Mouse (Mus musculus): ENCODE measurements around the gene Snx15. TPM values are rescaled to one million over a fixed set of nuclear protein-coding genes. Genes with fewer than 3 reads are reported as not detected.

Gene Snx15
- polyA plus RNA-seq, 1 experiment from 2014 or later = 30.5 TPM

- under 1% methylated on average over 17 of the region's 17 CpGs for WGBS
- Histone ChIP-seq H3K27ac (replicated peaks) (0 out of 2 replicates have a peak overlapping the region, but pooled peaks have one; percentile 49), H3K36me3 (peaks cover 61% of the 10 kb centered on the region), H3K4me3 (peak overlapping the region; percentile 79), H3K4me1 (peaks cover 26% of the 10 kb centered on the region), H3K9me3 (no peaks in the 10 kb centered on the region), H3K4me2 (replicated peaks) (peak overlapping the region; percentile 89), H3K27me3 (no peaks in the 10 kb centered on the region), H3K9ac (replicated peaks) (peak overlapping the region; percentile 56)
- peak; percentile 64 for ATAC-seq (ENCODE audit: low FRiP score, low read depth)
Observed at GRCm38 (mm10) chr19:6085417-6085879, 42.7 kb downstream of the Snx15 start.

DNA sequence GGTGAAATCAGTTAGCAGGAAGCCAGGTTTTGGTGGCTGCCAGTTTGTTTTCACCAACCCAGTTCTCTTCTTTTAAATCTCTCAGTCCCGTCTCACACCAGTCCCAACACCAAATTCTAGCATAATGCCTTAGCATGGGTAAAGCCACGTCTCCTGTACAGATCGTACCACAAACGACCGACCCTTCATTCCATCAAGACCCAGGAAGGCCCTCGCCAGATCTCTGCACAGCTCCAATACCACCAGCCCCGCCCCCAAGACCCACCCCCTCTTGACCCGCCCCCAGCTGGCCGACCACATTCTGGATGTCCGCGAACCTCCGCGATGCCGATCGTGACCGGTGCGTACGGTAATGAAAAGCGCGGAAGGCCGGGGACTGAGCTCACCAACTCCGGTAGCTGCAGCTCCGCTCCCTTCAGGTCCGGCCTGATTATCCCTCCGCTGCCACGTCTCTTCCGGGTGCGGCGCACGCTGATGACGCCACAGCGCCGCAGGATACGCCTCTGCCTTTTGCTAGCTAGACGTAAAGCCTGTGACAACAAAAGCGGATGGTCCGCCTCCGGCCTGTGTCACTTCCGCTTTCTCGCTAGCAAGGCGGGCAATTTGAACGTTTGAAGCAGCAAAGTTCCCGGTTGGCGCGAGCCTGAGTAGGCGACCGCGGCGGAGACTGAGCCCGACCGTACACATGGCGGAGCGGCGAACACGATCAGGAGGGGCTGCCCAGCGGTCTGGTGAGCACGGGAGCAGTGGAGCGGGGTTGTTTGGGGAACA lies 43.4 kb downstream of the Snx15 start, which contains the start of the genes Zfpl1 and Cdca5:
Gene Zfpl1, minus strand, starts transcription at position 479 of the 771 bp plus-strand sequence.
Gene Cdca5, plus strand, starts transcription at position 506 of the 771 bp plus-strand sequence.
- peaks cover 26% of the 10 kb centered on the region for H3K4me1 ChIP-seq
- H3K27ac ChIP-seq (replicated peaks) = 0 out of 2 replicates have a peak within 1 kb of the TSS, but pooled peaks have one; percentile 49
- H3K4me3 ChIP-seq = peak within 1 kb of the TSS; percentile 79
- WGBS = under 1% methylated on average over 58 of the region's 58 CpGs
- peaks cover 62% of the 10 kb centered on the region for H3K36me3 ChIP-seq
- peak within 1 kb of the TSS; percentile 89 for H3K4me2 ChIP-seq (replicated peaks)
- ATAC-seq (ENCODE audit: low FRiP score, low read depth) = peak; percentile 90
- no peaks in the 10 kb centered on the region for H3K9me3 ChIP-seq
- no peaks in the 10 kb centered on the region for H3K27me3 ChIP-seq
- peak within 1 kb of the TSS; percentile 81 for H3K9ac ChIP-seq (replicated peaks)

GRCm38 (mm10) chr19:6082156-6082555 lies 45.9 kb downstream of the Snx15 start, which contains the start of gene Gm28374:
Gene Gm28374 (minus strand): TSS chr19:6082256.
- Histone ChIP-seq H3K4me2 (replicated peaks) (no peak within 1 kb of the TSS), H3K36me3 (peaks cover 43% of the 10 kb centered on the region), H3K9ac (replicated peaks) (no peak within 1 kb of the TSS), H3K9me3 (no peaks in the 10 kb centered on the region), H3K4me3 (no peak within 1 kb of the TSS), H3K27me3 (no peaks in the 10 kb centered on the region), H3K4me1 (peaks cover 30% of the 10 kb centered on the region), H3K27ac (replicated peaks) (no peak within 1 kb of the TSS)
- no peak for ATAC-seq (ENCODE audit: low FRiP score, low read depth)
- WGBS = 89% methylated on average over 9 of the region's 9 CpGs

DNA sequence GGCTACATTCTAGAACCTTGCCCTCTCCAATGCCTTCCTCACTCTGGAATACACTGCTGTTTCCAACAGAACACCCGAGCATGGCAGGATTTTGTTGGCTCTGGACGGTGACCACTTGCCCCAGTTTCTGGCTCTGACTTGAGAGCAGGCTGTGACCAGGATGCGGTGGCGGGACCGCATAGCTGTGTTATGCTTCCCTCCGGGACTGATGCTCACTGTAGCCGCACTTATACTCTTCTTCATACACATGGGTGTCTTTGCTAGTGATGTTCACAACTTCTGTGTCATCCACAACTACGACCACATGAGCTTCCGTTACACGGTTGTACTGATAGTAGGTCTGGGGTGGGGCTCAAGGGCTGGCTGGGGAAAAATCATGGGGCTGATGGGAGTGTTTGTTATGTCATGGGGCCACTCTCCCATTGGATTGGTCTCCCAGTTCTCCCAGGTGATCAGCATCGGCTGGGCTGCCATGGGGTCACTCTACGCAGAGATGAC lies 48.1 kb downstream of the Snx15 start, which contains the start of gene Tmem262:
Gene Tmem262, plus strand, starts transcription at position 51 of the 498 bp plus-strand sequence.
- no peaks in the 10 kb centered on the region for H3K27me3 ChIP-seq
- H3K4me2 ChIP-seq (replicated peaks) = no peak within 1 kb of the TSS
- no peak for ATAC-seq (ENCODE audit: low FRiP score, low read depth)
- H3K4me3 ChIP-seq = no peak within 1 kb of the TSS
- peaks cover 28% of the 10 kb centered on the region for H3K4me1 ChIP-seq
- no peak within 1 kb of the TSS; the same call in 1 of the 2 replicates for H3K9ac ChIP-seq (replicated peaks)
- WGBS = 97% methylated on average over 12 of the region's 12 CpGs
- H3K9me3 ChIP-seq = no peaks in the 10 kb centered on the region
- peaks cover 35% of the 10 kb centered on the region for H3K36me3 ChIP-seq
- H3K27ac ChIP-seq (replicated peaks) = no peak within 1 kb of the TSS

DNA sequence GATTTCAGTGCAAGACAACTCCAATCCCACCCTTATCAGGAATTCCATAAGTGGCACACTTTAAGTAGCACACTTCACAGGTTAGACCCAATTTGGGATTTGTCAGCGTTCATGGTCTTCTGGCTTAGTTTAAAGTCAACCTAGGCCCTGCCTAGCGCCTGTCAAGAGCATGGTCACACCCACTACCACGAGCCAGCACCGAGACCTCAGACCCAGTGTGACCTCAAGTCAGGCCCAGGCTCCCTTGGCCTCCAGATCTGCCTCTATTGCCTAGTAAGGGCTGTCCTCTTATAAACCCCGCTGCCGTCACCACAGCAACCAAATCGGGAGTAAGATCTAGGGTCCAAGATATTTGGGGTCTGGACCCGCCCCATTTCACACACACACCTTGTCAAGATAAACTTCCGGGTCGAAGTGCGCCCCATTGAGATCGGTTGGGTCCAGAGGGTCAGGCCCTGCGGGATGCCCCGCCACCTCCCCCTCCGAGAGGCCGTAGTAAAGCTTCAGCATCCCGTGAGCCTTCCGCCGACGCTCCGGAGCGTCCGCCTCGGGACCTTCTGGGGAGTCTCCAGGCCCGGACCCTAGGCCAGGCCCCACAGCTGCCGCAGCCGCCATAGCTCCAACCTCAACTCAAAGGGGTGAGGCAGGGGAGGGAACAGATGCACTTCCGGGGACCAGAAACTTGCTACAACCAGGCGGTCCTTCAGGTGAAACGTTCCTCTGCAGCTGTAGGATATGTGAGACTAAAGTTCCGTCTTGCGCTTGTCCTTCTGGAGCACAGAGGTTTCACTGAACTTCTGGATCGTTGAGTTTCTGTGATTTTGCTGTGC lies 51.3 kb downstream of the Snx15 start, which contains the start of gene Vps51:
Gene Vps51, minus strand, starts transcription at position 668 of the 830 bp plus-strand sequence.
- Histone ChIP-seq H3K4me1 (peaks cover 17% of the 10 kb centered on the region), H3K27me3 (no peaks in the 10 kb centered on the region), H3K9me3 (no peaks in the 10 kb centered on the region), H3K9ac (replicated peaks) (peak within 1 kb of the TSS; percentile 82), H3K27ac (replicated peaks) (peak within 1 kb of the TSS; percentile 85), H3K36me3 (peaks cover 36% of the 10 kb centered on the region), H3K4me2 (replicated peaks) (peak within 1 kb of the TSS; percentile 91), H3K4me3 (peak within 1 kb of the TSS; percentile 80)
- ATAC-seq (ENCODE audit: low FRiP score, low read depth) = peak; percentile 86
- 1% methylated on average over 33 of the region's 33 CpGs for WGBS

DNA sequence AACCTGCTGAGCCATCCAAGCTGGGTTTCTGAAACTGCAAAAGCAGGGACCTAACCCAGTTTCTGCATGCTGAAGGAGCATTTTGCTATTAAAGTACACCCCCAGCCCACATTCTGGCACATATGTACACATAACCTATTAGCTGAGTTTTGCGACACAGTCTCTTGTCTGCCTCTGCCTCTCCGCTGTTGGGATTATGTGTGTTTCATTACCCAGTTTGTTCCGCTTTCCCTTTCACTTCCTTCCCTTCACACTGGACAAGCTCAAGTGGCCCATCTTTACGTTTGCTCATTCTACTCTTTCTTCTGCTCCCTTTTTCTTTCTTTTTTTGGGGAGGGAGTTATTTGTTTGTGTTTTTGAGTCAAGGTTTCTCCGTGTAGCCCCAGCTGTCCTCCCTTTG lies 54.2 kb downstream of the Snx15 start:
- 92% methylated on average over 5 of the region's 5 CpGs for WGBS
- no peak overlapping the region for H3K4me2 ChIP-seq (replicated peaks)
- H3K36me3 ChIP-seq = peaks cover 42% of the 10 kb centered on the region
- H3K4me1 ChIP-seq = peaks cover 17% of the 10 kb centered on the region
- no peaks in the 10 kb centered on the region for H3K27me3 ChIP-seq
- no peak overlapping the region for H3K9ac ChIP-seq (replicated peaks)
- ATAC-seq (ENCODE audit: low FRiP score, low read depth) = no peak
- no peak overlapping the region for H3K4me3 ChIP-seq
- H3K9me3 ChIP-seq = no peaks in the 10 kb centered on the region
- H3K27ac ChIP-seq (replicated peaks) = no peak overlapping the region

GRCm38 (mm10) chr19:6071261-6071660 lies 56.8 kb downstream of the Snx15 start:
- Histone ChIP-seq H3K9me3 (no peaks in the 10 kb centered on the region), H3K4me3 (no peak overlapping the region), H3K27ac (replicated peaks) (no peak overlapping the region), H3K27me3 (no peaks in the 10 kb centered on the region), H3K36me3 (peaks cover 44% of the 10 kb centered on the region), H3K9ac (replicated peaks) (no peak overlapping the region), H3K4me1 (peaks cover 25% of the 10 kb centered on the region), H3K4me2 (replicated peaks) (no peak overlapping the region)
- no peak for ATAC-seq (ENCODE audit: low FRiP score, low read depth)
- WGBS = 96% methylated on average over 19 of the region's 19 CpGs

DNA sequence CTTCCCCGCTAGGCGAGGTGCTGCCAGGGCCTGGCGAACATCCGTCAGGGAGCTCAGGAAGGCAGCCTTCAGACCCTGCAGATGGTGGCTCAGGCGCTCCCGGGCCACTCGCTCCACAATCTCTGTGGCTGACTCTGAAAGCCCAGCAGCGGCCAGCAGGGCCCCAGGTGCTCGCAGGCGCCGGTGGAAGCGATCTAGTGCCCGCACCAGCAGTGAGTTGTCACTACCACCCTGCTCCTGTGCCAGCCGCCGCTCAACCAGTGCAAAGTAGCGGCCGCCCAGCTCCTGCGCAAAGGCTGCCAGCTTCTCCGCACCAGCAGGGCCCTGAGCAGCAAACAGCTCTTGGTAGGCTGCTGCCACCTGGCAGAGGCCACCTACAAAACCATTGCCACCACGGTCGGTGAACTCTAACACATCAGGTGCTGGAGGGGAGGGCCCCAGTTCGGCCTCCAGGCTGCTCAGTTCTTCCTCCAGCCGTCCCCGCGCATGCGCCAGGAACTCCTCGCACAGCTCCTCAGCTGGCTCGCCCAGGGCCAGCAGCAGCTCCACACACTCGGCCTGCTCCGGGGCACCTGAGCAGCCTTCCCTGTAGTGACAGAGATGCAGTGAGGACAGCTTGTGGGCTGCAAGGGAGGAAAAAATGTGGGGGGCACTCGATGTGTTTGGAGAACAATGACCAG lies 57.4 kb downstream of the Snx15 start:
- ATAC-seq (ENCODE audit: low FRiP score, low read depth) = no peak
- H3K36me3 ChIP-seq = peaks cover 44% of the 10 kb centered on the region
- no peak overlapping the region for H3K27ac ChIP-seq (replicated peaks)
- H3K4me3 ChIP-seq = no peak overlapping the region
- no peak overlapping the region for H3K9ac ChIP-seq (replicated peaks)
- H3K9me3 ChIP-seq = no peaks in the 10 kb centered on the region
- H3K27me3 ChIP-seq = no peaks in the 10 kb centered on the region
- no peak overlapping the region for H3K4me2 ChIP-seq (replicated peaks)
- WGBS = 92% methylated on average over 31 of the region's 31 CpGs
- H3K4me1 ChIP-seq = peaks cover 23% of the 10 kb centered on the region

DNA sequence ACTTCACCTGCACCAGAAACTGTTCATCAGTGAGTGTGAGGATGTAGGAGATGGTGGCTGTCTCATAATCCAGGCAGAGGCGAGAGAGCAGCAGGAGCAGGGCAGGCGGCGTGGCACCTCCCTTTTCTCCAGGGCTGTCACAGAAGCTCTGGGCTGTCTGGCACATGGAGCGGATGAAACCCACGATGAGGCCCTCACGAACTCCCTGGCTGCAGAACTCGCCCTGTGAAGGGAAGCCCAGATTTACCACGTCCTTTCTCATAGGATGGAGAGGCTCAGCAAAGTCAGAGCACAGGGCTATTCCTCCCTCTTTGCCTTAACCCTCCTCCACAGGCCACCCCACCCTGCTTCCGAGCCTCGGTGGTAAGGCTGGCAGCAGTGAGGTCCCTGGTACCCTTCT lies 58.3 kb downstream of the Snx15 start:
- Histone ChIP-seq H3K4me3 (no peak overlapping the region), H3K4me1 (peaks cover 20% of the 10 kb centered on the region), H3K36me3 (peaks cover 41% of the 10 kb centered on the region), H3K9me3 (no peaks in the 10 kb centered on the region), H3K27me3 (no peaks in the 10 kb centered on the region), H3K4me2 (replicated peaks) (no peak overlapping the region), H3K9ac (replicated peaks) (no peak overlapping the region), H3K27ac (replicated peaks) (no peak overlapping the region)
- 90% methylated on average over 10 of the region's 10 CpGs for WGBS
- no peak for ATAC-seq (ENCODE audit: low FRiP score, low read depth)

Measured in midbrain, embryonic 12.5 days (tissue).